Mouse (Mus musculus): ENCODE measurements around the gene Apc2.

DNA sequence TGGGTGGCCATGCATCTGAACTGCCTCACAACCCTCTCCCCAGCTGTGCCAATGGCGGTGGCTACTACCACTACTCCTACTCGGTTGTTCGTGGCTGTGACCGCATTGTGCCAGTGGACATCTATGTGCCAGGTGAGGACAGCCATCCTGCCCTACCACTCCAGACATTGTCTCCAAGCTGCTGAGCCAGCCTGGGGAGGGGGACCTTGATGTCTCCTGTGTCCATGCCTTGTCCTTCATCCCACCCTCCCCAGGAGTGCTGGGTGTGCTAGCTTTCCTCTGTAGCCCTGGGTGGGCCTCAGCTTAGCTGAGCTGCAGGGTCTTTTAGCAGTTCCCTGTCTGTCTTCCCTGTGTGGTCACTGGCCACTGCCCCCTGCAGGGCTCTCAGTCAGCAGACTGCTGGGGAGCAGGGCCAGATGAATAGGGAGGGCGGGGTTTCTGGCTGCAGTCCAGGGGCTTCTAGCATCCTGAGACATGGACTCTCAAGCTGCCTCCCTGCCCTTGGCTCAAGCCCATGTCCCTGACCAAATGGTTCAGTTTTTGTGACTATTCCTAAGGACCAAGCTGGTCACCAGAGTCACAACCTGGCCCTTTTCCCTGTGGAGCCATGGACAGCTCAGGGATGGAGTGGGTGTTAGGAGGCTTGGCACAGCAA, 39.8 kb upstream of the Apc2 start:
- TF ChIP-seq POLR2A (IDR thresholded peaks at IDR 0.05; ENCODE audit: extremely low read depth, insufficient read depth, low read length) (0 out of 2 replicates have a peak, but pooled peaks have one; percentile 36), CTCF (IDR thresholded peaks at IDR 0.05; ENCODE audit: low read depth, low read length) (peak; percentile 39)
